Mouse (Mus musculus): ENCODE data around the gene Wdr46.
A peak's percentile ranks its signal among the peaks of the same experiment; 100 is the strongest.
"Not testable (repeated sequence)": the region's sequence is repeated elsewhere in the genome, so short reads cannot be mapped to it uniquely, and the experiment has no call there.

Gene Wdr46

GRCm38 (mm10) chr17:33980181-33981035, 39.9 kb downstream of the Wdr46 start:
- no peak for DNase-seq

- peak; percentile 89 for DNase-seq
These were observed 40.9 kb downstream of the Wdr46 start for GRCm38 (mm10) chr17:33981192-33981909.

- DNase-seq, result peak; percentile 80
These were observed 41.7 kb downstream of the Wdr46 start for GRCm38 (mm10) chr17:33982136-33982535.

GRCm38 (mm10) chr17:33991788-33992664, 51.6 kb downstream of the Wdr46 start:
- DNase-seq, result peak; percentile 60

- no peak for DNase-seq
These were observed 54.5 kb downstream of the Wdr46 start for GRCm38 (mm10) chr17:33994959-33995358.

- DNase-seq, result no peak
These were observed 55.2 kb downstream of the Wdr46 start for GRCm38 (mm10) chr17:33995651-33996050.

GRCm38 (mm10) chr17:33997025-33997424, 56.6 kb downstream of the Wdr46 start:
- DNase-seq, result not testable (repeated sequence)

GRCm38 (mm10) chr17:33998697-33999096, 58.2 kb downstream of the Wdr46 start:
- DNase-seq, result not testable (repeated sequence)

Measured in kidney, adult 18-20 months (tissue).